Mouse (Mus musculus) cerebellum, adult 8-10 months (tissue): ENCODE measurements around the gene B430306N03Rik.
"Not testable (repeated sequence)": the region's sequence is repeated elsewhere in the genome, so short reads cannot be mapped to it uniquely, and the experiment has no call there.

Source experiments
- DNase-seq: peaks from one replicate; pipeline ENCODE4 v3.0.0; 2022

B430306N03Rik gene

GRCm38 (mm10) chr17:48318686-48319085, 2.7 kb downstream of the B430306N03Rik start:
- DNase-seq: no peak

GRCm38 (mm10) chr17:48321279-48321678, 5.3 kb downstream of the B430306N03Rik start:
- no peak for DNase-seq

- DNase-seq: no peak
Measured at GRCm38 (mm10) chr17:48323236-48323635, 7.3 kb downstream of the B430306N03Rik start.

DNA sequence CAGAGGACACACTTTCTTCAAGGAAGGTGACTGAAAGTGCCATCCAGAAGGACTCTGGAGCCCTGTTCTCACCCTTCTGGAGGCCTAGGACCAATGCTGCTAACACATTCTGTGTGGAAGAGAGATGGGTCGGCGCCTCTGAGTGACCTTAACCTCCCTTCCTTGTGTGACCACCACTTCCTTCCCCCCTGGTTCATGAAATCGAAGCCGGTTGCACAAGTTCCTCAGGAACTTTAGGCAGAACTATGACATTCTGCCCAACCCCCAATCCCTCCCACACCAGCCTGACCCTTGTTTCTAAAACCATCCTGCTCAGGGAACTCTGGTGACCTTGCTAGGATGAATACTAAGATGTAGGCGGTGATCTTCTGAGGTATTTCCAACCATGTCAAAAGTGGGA, 8.3 kb downstream of the B430306N03Rik start:
- no peak for DNase-seq

DNA sequence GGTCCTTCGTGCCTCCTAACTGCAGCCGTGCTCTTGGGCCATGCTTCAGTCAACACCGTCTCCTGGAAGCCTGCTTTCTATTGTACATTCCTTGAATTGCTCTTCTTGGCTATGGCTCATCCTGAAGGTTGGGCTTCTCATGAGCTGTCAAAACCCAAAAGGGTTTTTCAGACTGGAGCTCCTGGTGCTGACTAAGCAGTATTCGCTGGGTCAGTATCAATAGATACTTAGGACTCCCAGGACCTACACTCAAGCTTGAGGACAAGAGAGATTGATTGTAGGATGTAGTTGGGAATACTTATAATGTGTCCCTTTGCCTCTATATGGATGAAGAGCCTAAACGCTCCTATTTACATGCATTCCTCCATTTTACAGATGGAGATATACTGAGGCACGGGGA, 9.2 kb downstream of the B430306N03Rik start:
- no peak for DNase-seq

GRCm38 (mm10) chr17:48325638-48326037, 9.7 kb downstream of the B430306N03Rik start:
- no peak for DNase-seq

GRCm38 (mm10) chr17:48326656-48327055, 10.7 kb downstream of the B430306N03Rik start:
- DNase-seq: no peak

GRCm38 (mm10) chr17:48332524-48332923, 16.6 kb downstream of the B430306N03Rik start:
- DNase-seq: no peak

- no peak for DNase-seq
Measured at GRCm38 (mm10) chr17:48334186-48334585, 18.2 kb downstream of the B430306N03Rik start.

DNA sequence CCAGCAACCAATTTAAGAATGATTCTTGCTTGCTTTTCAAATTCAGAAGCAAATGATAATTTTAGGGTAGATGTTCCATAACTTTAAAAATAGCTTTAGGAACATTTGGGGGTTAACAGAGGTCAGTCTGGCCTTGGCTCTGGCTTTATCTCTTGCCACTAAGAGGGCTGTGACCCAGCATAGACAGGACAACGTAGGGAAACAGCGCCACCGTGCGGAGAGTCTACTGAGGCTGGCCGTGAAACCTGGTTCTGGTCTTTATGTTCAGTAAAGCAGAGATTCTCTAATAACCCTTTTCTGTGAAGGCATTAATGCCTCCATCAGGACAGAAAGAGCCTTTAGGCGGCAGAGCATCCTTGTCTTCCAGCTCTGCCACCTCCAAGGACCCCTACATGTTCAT, 20.9 kb downstream of the B430306N03Rik start:
- peak; percentile 29 for DNase-seq

DNA sequence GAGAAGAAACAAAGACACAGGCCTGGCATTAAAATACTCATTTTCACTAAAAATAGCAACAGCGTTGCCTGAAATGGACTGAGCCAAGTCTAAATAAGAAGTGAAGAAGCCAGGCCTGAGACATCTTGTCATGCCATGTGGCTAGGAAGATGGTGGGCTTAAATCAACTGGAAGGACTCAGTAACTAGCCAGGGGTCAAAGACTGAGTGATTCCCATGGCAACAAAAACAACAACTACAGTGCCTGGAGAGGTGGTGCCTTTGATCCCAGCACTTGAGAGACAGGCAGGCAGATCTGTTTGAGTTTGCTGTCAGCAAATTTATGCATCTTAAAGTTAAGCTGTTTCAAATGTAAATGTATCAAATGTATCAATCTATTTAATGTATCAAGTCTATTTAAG, 24.3 kb downstream of the B430306N03Rik start:
- DNase-seq: no peak

- DNase-seq: no peak
Measured at GRCm38 (mm10) chr17:48341947-48342346, 26.0 kb downstream of the B430306N03Rik start.

DNA sequence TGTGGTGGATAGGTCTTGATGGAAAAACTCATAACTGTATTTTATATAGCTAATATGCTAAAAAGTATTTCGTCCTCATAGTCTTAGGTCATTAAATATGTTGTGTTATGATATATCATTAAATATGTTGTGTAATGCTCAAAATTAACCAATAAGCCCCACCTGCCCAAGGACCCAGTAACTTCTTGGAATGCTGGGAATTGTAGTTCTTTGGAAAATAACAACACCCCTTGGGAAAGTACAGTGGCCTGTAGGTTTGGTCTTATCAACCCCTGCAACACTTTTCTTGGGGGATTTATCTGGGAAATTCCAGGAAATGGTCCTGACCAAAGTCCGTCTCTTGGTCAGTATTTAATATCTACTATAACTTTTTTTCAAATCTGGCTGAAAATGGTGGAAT, 27.1 kb downstream of the B430306N03Rik start:
- DNase-seq: no peak

- no peak for DNase-seq
Measured at GRCm38 (mm10) chr17:48345824-48346223, 29.9 kb downstream of the B430306N03Rik start.

GRCm38 (mm10) chr17:48346231-48346630, 30.3 kb downstream of the B430306N03Rik start, which contains the start of gene Trem2:
Gene Trem2, plus strand, starts transcription at chr17:48346401.
- DNase-seq: no peak

DNA sequence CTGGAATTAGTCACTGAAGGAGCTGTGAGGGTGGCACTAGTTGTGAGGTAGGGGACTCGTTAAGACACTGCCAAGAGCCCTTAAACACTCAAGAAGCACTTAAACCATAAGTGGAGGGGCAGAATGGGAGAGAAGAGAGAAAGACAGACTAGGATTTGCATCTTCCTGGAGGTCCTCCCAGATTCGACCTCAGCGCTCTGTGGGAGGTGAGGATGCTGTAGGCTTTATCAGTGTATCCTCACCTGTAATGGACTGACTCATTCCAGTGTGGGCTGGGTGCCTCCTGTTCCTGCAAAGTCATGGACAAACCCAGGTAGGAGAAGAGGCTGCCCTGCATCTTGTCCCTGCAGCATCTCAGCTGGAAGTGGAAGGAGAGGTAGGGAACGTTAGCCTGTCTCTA, 30.9 kb downstream of the B430306N03Rik start:
- DNase-seq: no peak

GRCm38 (mm10) chr17:48347287-48347686, 31.3 kb downstream of the B430306N03Rik start:
- DNase-seq: no peak

- no peak for DNase-seq
Measured at GRCm38 (mm10) chr17:48350681-48351193, 34.8 kb downstream of the B430306N03Rik start.

GRCm38 (mm10) chr17:48352976-48353375, 37.0 kb downstream of the B430306N03Rik start:
- DNase-seq: not testable (repeated sequence)

DNA sequence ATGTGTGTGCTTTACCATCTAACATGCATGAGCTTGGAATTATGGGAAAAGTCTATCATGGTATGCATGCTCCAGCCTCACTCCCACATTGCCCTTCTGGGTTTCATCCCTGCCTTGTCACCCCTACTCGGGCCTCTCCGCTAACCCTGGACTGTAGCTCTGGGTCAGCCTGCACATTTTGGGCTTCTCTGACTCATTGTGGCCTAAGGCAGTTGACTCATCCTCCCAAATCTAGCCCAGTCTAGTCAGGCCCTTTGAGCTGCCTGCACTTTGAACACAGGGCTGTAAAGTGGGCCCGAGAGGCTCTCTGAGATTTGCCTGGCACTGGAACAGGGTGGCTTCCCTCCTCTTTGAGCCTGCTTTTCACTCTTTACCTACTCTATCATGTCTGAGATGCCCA, 39.9 kb downstream of the B430306N03Rik start:
- DNase-seq: no peak

GRCm38 (mm10) chr17:48357892-48358291, 42.0 kb downstream of the B430306N03Rik start:
- no peak for DNase-seq

DNA sequence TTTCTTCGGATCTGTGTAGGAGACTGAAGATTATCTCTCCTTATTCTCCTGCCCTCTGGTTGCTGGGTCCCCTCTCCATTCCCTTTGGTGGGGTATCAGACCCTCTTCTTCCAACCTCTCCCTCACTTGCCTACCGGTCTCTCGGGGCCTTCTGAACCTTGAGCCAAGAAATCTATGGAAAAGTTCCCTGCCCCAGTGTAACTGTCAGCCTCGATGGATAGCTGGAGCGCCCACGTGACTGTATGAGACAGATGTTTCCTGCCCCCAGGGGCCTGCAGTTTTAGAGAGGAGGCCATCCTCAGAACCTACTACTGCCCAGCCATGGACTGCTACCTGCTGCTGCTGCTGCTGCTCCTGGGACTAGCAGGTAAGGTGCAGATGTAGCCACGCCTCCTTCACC, 43.7 kb downstream of the B430306N03Rik start, which contains the start of gene Treml1:
Gene Treml1, plus strand, starts transcription at position 301 of the 400 bp plus-strand sequence.
- no peak for DNase-seq

DNA sequence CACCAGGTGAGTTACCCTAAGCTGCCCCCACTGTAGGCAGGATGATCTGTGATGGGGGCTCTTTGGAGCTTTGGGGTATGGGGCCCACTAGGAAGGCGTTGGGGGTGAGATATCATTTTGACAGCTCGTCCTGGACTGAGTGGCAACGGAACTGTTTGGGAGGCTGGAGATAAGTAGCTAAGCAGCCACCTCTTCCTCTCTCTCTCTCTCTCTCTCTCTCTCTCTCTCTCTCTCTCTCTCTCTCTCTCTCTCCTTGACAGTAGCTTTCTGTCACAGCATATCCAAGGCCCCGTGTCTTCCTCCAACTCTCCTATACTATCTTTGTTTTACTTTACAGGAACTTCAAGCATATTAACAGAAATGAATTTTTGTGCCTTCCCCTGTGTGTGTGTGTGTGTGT, 44.5 kb downstream of the B430306N03Rik start:
- no peak for DNase-seq

- DNase-seq: no peak
Measured at GRCm38 (mm10) chr17:48362346-48362745, 46.4 kb downstream of the B430306N03Rik start.

DNA sequence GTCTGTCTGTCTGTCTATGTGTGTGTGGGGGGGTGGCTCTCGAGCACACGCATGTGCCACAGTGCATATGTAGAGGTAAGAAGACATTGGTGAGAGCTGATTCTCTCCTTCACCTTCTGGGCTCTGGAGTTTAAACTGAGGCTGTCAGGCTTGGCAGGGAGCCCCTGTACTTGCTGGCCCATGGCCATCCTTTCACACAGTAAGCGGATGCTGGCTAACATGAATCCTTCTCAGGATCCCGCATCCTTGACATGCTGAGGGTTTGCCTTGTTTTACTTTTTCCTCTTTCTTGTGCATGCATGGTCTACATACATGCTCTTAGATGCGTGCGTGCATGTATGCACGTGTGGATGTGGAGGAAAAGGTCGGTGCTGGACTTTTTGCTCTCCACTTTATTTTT, 47.0 kb downstream of the B430306N03Rik start:
- peak; percentile 18 for DNase-seq
